Mouse (Mus musculus): Measurements from ENCODE around the gene Zfp759.
"Not testable (repeated sequence)": the region's sequence is repeated elsewhere in the genome, so short reads cannot be mapped to it uniquely, and the experiment has no call there.

Zfp759 gene

GRCm38 (mm10) chr13:67121360-67121759 is at the start of gene Zfp759:
Gene Zfp759, plus strand, starts transcription at chr13:67121660.
- not testable (repeated sequence) for DNase-seq

DNA sequence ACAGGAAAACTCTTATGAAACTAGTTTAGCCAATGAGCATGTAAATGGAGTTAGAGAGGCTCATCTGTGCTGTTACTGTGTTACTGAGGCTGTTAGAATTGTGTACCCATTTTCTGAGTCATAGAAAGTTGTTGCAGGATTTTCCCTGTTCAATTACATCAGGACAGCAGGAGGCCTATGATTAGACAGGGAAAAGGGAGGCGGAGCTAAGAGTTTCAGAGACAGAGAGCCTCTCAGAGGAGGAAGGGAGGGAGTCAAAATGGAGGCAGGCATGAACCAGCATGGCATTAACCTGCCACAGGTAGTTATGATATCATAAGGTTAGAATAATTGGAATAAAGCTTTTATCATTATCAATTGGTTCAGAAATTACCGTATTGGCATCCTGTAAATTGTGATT is 48.7 kb upstream of the Zfp759 start:
- DNase-seq, result no peak

DNA sequence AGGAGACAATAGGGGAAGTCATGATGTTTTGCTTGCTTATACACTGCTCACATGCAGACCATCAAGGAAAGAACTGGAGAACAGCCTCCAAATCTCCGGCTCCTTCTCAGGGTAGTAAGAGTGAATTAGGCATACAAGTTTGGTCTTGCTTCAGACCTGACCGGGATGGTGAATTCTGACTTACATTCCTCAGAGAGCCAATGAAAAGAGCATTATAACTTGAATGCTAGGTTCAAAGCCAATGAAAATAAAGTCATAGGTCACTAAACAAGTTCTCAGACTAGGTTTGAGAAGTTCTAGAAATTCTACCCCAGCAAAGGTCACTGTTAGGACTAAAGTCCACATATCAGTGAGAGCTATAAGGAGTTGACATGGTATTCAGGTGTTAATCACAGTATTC is 44.2 kb upstream of the Zfp759 start:
- DNase-seq, result no peak

DNA sequence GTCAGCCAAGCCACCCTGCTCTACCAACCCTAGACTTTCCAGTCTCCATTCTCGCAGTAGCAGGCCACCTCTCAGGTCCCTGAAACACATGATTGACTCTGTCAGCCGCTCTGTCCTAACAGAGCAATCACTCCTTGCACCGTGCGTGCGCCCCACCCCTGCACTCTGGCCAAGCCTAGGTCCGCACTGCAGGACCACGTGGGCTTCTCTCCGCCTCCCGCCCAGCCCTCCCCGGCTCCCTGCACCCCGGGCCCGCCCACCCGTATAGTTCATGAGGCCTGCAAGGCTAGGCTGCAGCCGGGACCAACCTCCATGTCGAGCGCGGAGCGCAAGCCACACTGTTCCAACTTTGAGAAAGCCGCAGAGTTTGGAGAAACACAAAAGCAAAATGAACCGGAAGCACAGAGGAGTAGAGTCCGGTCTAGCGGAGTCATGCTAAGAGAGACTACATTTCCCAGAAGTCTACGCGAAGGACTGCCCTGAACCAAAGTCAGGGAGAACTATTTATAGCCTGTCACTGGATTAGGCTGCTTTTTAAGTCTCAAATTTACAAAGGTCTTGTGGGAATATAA is 40.2 kb upstream of the Zfp759 start:
- peak; percentile 74 for DNase-seq

GRCm38 (mm10) chr13:67081946-67082345 is 39.5 kb upstream of the Zfp759 start:
- DNase-seq, result no peak

GRCm38 (mm10) chr13:67090154-67090553 is 31.3 kb upstream of the Zfp759 start:
- DNase-seq, result no peak

GRCm38 (mm10) chr13:67097876-67098275 is 23.6 kb upstream of the Zfp759 start, which contains the start of gene Zfp708:
Gene Zfp708, minus strand, starts transcription at chr13:67097976.
- no peak for DNase-seq

DNA sequence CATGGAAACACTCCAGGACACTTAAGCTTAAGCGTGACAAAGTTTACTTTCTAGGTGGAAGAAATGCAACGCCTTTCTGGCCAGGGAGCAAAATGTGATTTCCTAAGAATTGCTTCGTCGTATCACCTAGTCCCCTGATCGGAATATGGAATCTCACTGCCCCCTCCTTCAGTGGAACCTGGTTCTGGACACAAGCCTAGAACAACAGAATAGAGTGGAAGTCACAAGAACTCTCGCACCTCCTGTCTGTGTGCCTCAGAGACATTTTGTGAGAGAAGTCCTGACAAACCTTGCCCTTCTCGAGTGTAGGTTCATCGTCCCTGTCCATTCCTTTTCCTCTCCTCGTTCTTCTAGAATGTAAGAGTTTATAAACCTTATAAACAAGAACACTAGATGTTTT is 13.8 kb upstream of the Zfp759 start:
- no peak for DNase-seq

- DNase-seq, result peak; percentile 85
Measured at GRCm38 (mm10) chr13:67108194-67108820, 13.2 kb upstream of the Zfp759 start, which contains the start of gene Gm28557. Gene Gm28557, minus strand, starts transcription at chr13:67108604.

DNA sequence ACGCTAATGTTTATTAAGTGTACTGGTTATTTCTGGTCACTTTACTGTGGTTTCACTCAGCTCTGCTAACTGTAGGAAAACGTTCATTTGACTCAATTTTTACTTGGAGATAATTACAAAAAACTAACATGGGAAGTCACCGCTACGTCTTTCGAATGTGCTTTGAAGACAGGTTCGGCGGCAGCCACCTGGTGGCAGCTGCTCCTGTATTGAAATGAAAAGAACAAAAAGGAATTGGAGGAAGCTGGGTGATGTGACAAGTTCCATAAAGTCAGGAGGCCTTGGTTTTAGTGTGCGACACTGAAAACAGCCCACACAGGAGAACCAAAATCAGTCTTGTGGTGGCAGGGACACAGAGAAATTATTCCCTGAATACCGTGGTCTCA is 12.6 kb upstream of the Zfp759 start:
- DNase-seq, result no peak

DNA sequence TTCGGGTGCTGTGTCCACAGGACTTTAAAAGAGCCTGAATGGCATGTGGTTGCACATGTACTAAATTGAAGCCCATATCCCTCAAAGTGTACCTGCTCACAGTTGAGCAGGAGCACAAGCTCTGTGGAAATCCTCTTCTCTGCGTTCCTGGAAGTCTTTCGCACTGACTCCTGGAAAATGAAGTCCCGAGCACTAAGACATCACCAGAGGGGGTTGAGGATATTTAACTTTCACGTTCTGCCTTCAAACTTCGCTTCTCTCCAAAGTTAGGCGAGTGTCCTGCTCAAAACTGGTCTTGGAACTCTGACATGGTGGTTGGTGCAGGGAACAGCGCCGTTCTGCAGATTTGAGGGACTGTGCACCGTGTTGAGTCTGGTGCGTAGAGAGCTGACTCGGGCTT is 9.4 kb upstream of the Zfp759 start:
- DNase-seq, result peak; percentile 25

DNA sequence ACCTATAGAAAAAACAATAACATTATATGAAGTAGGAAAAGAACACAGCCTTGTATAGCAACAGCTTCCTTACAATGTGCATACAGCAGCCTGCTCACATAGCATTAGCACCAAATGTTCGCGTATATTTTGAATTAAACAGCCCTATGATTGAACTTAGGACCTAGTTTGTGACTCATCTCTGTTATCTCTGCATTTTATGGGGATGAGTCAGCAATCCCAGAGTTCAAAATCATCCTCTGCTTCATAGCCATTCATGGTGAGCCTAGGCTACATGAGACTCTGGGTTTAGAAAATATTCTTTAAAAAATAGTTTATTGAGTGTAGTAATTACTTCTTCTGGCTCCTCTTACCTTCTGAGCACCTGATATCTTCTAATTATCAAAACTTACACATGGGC is 8.2 kb upstream of the Zfp759 start:
- no peak for DNase-seq

DNA sequence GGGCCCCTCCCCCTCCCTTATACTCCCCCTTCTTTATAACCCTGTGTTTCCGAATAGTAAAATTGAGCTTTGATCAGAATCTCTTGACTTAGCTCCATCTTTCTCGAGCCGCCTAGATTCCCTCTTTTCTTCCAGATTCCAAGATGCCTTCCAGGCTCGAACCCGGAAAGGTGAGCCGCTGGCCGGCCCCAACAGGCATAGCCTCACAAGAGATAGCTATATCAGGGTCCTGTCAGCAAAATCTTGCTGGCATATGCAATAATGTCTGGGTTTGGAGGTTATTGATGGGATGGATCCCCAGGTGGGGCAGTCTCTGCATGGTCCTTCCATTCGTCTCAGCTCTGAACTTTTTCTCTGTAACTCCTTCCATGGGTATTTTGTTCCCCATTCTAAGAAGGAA is 5.3 kb upstream of the Zfp759 start, which contains the start of gene Rslcan18:
TSS of gene Rslcan18 (minus strand) at position 101 of the 400 bp plus-strand sequence.
- not testable (repeated sequence) for DNase-seq

GRCm38 (mm10) chr13:67124460-67124859 is 3.0 kb downstream of the Zfp759 start:
- DNase-seq, result no peak

GRCm38 (mm10) chr13:67127507-67127906 is 6.0 kb downstream of the Zfp759 start:
- DNase-seq, result not testable (repeated sequence)

GRCm38 (mm10) chr13:67128038-67128721 is 6.7 kb downstream of the Zfp759 start:
- peak; percentile 89 for DNase-seq

DNA sequence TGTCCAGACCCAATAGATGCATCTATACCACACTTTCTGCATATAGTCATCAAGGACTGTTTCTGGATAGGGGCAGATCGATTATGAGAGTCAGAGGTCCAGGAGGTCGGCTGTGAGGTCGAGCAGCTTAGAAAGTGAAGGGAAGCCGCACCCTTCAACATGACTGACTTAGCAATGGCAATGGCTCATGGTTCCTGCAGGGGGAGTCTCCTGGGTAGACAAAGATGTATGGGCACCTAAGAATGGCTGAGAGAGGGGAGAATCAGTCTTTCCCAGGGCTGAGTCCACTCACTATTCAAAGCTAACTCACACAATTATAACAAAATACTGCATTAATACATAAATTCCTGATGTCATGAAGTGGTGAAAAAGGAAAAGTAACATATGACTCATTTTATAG is 44.7 kb downstream of the Zfp759 start:
- DNase-seq, result not testable (repeated sequence)

DNA sequence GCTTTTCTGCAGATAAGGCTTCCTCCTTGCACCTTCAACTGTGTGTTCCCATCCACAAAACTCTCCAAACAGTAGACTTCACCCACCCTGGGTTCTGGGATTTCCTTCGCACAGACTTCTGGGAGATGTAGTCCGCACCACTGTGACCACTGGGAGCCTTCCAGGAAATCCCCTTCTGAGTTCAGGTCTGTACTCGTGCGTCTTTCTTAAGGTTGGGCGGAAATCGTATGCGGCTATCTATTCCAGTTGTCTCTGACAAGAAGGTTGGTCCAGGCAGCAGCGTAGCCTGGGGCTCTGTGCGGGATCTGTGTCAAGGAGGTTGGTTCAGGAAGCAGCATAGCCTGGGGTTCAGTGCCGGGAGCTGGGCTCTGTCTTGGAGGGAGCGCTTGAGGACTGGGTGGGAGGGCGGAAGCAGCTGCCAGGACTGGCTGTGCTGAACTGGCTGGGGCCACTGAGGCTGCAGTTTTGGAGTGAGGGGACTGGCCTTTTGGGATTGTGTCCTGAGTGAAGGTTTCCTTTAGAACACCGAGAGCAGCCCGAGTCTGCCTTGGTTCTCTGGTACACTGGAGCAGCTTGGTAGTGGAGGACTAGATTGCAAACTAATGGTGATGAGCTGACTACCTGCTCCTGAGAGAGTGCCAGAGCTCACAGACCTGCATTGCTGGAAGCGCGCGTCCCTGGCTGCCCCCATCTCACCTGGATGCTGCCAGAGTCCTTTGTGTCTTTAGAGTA is 51.7 kb downstream of the Zfp759 start, which contains the start of gene Rsl1:
TSS of gene Rsl1 (plus strand) at position 192 of the 732 bp plus-strand sequence.
- DNase-seq, result peak; percentile 77

GRCm38 (mm10) chr13:67173723-67174055 is 52.2 kb downstream of the Zfp759 start:
- no peak for DNase-seq
